Mouse (Mus musculus): ENCODE measurements at regions not wholly inside any gene's neighbourhood (a gene's known extent, or its start where the extent isn't known, plus 50 kb on each side); places are given as distances from the start of the nearest gene placed in this dataset.

GRCm38 (mm10) chr16:95929700-95930435 lies 60.9 kb downstream of the Psmg1 start:
- Histone ChIP-seq H3K27ac (no peak overlapping the region), H3K9me3 (replicated peaks; ENCODE audit: low read length) (no peaks in the 10 kb centered on the region), H3K9ac (ENCODE audit: low read depth, low read length) (no peak overlapping the region), H3K27me3 (ENCODE audit: insufficient read depth, low read length) (no peaks in the 10 kb centered on the region), H3K4me3 (replicated peaks; ENCODE audit: low read depth, low read length) (no peak overlapping the region), H3K4me2 (ENCODE audit: low read length) (no peak overlapping the region), H3K36me3 (ENCODE audit: insufficient read depth, low read length) (no peaks in the 10 kb centered on the region), H3K4me1 (replicated peaks; ENCODE audit: insufficient read depth, low read length) (peaks cover 4% of the 10 kb centered on the region; the same call in 1 of the 2 replicates)
- ATAC-seq (replicated peaks; ENCODE audit: low FRiP score, low read depth) (no peak), DNase-seq (ENCODE audit: low spot score) (peak; percentile 32)
- 71% methylated on average over 14 of the region's 14 CpGs for WGBS
- TF ChIP-seq CTCF (IDR thresholded peaks at IDR 0.05; ENCODE audit: low read depth), result no peak

- TF ChIP-seq CTCF (IDR thresholded peaks at IDR 0.05; ENCODE audit: low read depth), result no peak
- peak; percentile 11 for DNase-seq (ENCODE audit: low spot score)
- Histone ChIP-seq H3K27me3 (ENCODE audit: insufficient read depth, low read length) (no peaks in the 10 kb centered on the region), H3K4me1 (replicated peaks; ENCODE audit: insufficient read depth, low read length) (peaks cover 4% of the 10 kb centered on the region; the same call in 1 of the 2 replicates), H3K9me3 (replicated peaks; ENCODE audit: low read length) (no peaks in the 10 kb centered on the region), H3K4me3 (replicated peaks; ENCODE audit: low read depth, low read length) (no peak overlapping the region), H3K9ac (ENCODE audit: low read depth, low read length) (no peak overlapping the region), H3K27ac (no peak overlapping the region), H3K4me2 (ENCODE audit: low read length) (no peak overlapping the region), H3K36me3 (ENCODE audit: insufficient read depth, low read length) (no peaks in the 10 kb centered on the region)
- ATAC-seq (replicated peaks; ENCODE audit: low FRiP score, low read depth), result no peak
- 46% methylated on average over 18 of the region's 18 CpGs for WGBS
These were observed 62.2 kb downstream of the Psmg1 start for GRCm38 (mm10) chr16:95928290-95929260.

GRCm38 (mm10) chr16:95926558-95926957 lies 64.2 kb downstream of the Psmg1 start:
- H3K36me3 ChIP-seq (ENCODE audit: insufficient read depth, low read length), result no peaks in the 10 kb centered on the region
- no peak overlapping the region for H3K4me3 ChIP-seq (replicated peaks; ENCODE audit: low read depth, low read length)
- peaks cover 4% of the 10 kb centered on the region; the same call in 1 of the 2 replicates for H3K4me1 ChIP-seq (replicated peaks; ENCODE audit: insufficient read depth, low read length)
- H3K4me2 ChIP-seq (ENCODE audit: low read length), result no peak overlapping the region
- no peak overlapping the region for H3K27ac ChIP-seq
- DNase-seq (ENCODE audit: low spot score), result no peak
- TF ChIP-seq CTCF (IDR thresholded peaks at IDR 0.05; ENCODE audit: low read depth), result no peak
- no peak overlapping the region for H3K9ac ChIP-seq (ENCODE audit: low read depth, low read length)
- WGBS, result 74% methylated on average over 6 of the region's 6 CpGs
- no peaks in the 10 kb centered on the region for H3K27me3 ChIP-seq (ENCODE audit: insufficient read depth, low read length)
- ATAC-seq (replicated peaks; ENCODE audit: low FRiP score, low read depth), result no peak
- no peaks in the 10 kb centered on the region for H3K9me3 ChIP-seq (replicated peaks; ENCODE audit: low read length)

- no peak for TF ChIP-seq CTCF (IDR thresholded peaks at IDR 0.05; ENCODE audit: low read depth)
- no peak overlapping the region for H3K4me2 ChIP-seq (ENCODE audit: low read length)
- H3K9me3 ChIP-seq (replicated peaks; ENCODE audit: low read length), result no peaks in the 10 kb centered on the region
- no peaks in the 10 kb centered on the region for H3K27me3 ChIP-seq (ENCODE audit: insufficient read depth, low read length)
- peaks cover 4% of the 10 kb centered on the region; the same call in 1 of the 2 replicates for H3K4me1 ChIP-seq (replicated peaks; ENCODE audit: insufficient read depth, low read length)
- WGBS, result 50% methylated on average over 8 of the region's 8 CpGs
- H3K36me3 ChIP-seq (ENCODE audit: insufficient read depth, low read length), result no peaks in the 10 kb centered on the region
- no peak overlapping the region for H3K27ac ChIP-seq
- DNase-seq (ENCODE audit: low spot score), result no peak
- ATAC-seq (replicated peaks; ENCODE audit: low FRiP score, low read depth), result no peak
- H3K4me3 ChIP-seq (replicated peaks; ENCODE audit: low read depth, low read length), result no peak overlapping the region
- H3K9ac ChIP-seq (ENCODE audit: low read depth, low read length), result no peak overlapping the region
These were observed 66.0 kb downstream of the Psmg1 start for GRCm38 (mm10) chr16:95924716-95925115.

GRCm38 (mm10) chr16:95923991-95924390 lies 66.8 kb downstream of the Psmg1 start:
- Histone ChIP-seq H3K4me1 (replicated peaks; ENCODE audit: insufficient read depth, low read length) (peaks cover 4% of the 10 kb centered on the region; the same call in 1 of the 2 replicates), H3K36me3 (ENCODE audit: insufficient read depth, low read length) (no peaks in the 10 kb centered on the region), H3K27me3 (ENCODE audit: insufficient read depth, low read length) (no peaks in the 10 kb centered on the region), H3K27ac (no peak overlapping the region), H3K4me2 (ENCODE audit: low read length) (no peak overlapping the region), H3K4me3 (replicated peaks; ENCODE audit: low read depth, low read length) (no peak overlapping the region), H3K9me3 (replicated peaks; ENCODE audit: low read length) (no peaks in the 10 kb centered on the region), H3K9ac (ENCODE audit: low read depth, low read length) (no peak overlapping the region)
- 77% methylated on average over 7 of the region's 7 CpGs for WGBS
- no peak for DNase-seq (ENCODE audit: low spot score)
- TF ChIP-seq CTCF (IDR thresholded peaks at IDR 0.05; ENCODE audit: low read depth), result no peak
- no peak for ATAC-seq (replicated peaks; ENCODE audit: low FRiP score, low read depth)

GRCm38 (mm10) chr16:95922369-95922934 lies 68.3 kb downstream of the Psmg1 start:
- no peak overlapping the region for H3K4me3 ChIP-seq (replicated peaks; ENCODE audit: low read depth, low read length)
- TF ChIP-seq CTCF (IDR thresholded peaks at IDR 0.05; ENCODE audit: low read depth), result no peak
- no peaks in the 10 kb centered on the region for H3K36me3 ChIP-seq (ENCODE audit: insufficient read depth, low read length)
- ATAC-seq (replicated peaks; ENCODE audit: low FRiP score, low read depth) (no peak), DNase-seq (ENCODE audit: low spot score) (no peak)
- no peaks in the 10 kb centered on the region for H3K9me3 ChIP-seq (replicated peaks; ENCODE audit: low read length)
- no peaks in the 10 kb centered on the region for H3K4me1 ChIP-seq (replicated peaks; ENCODE audit: insufficient read depth, low read length)
- H3K27ac ChIP-seq, result no peak overlapping the region
- 69% methylated on average over 9 of the region's 9 CpGs for WGBS
- no peaks in the 10 kb centered on the region for H3K27me3 ChIP-seq (ENCODE audit: insufficient read depth, low read length)
- H3K4me2 ChIP-seq (ENCODE audit: low read length), result no peak overlapping the region
- no peak overlapping the region for H3K9ac ChIP-seq (ENCODE audit: low read depth, low read length)

Data from kidney, postnatal 0 days (tissue).